13 mouse cellular contexts compared by ENCODE assay signal in genomic region chr11:25853032-25853431, GRCm38 (mm10).
A peak's percentile ranks its signal among the peaks of the same experiment; 100 is the strongest.
DNase-seq lines count a peak whose midpoint lies in the region; ATAC-seq and TF ChIP-seq lines count a peak whose summit lies in the region.
"Had no signal": no experiment of that assay in that cellular context is flagged by ENCODE, and none has a peak within 500 bp of the region (broad histone marks: within the 10 kb centered on the region; RNA-seq: fewer than 3 reads in every experiment).

No protein-coding gene starts in this region.

- peaks cover 36% of the 10 kb centered on the region for H3K4me1 ChIP-seq in hindbrain, embryonic 10.5 days (replicated peaks)
- H3K4me1 ChIP-seq in hindbrain, postnatal 0 days (ENCODE audit: insufficient read depth, low read length), result 0 out of 2 replicates have a peak, but pooled peaks cover 7% of the 10 kb centered on the region
- H3K4me1 ChIP-seq in forebrain, embryonic 14.5 days (ENCODE audit: control insufficient read depth, insufficient read depth, low read length), result peaks cover 35% of the 10 kb centered on the region
- peaks cover 21% of the 10 kb centered on the region for H3K4me1 ChIP-seq in neural tube, embryonic 12.5 days
- 0 out of 2 replicates have a peak, but pooled peaks cover 2% of the 10 kb centered on the region for H3K4me1 ChIP-seq in intestine, embryonic 16.5 days (ENCODE audit: control insufficient read depth, insufficient read depth, low read length)
- H3K4me1 ChIP-seq: kidney, embryonic 15.5 days; liver, embryonic 15.5 days had no signal

- TF ChIP-seq CTCF in hindbrain, postnatal 0 days (IDR thresholded peaks at IDR 0.05; ENCODE audit: low read depth), result no peak

- no peak overlapping the region for H3K4me2 ChIP-seq in hindbrain, postnatal 0 days (ENCODE audit: low read depth, low read length)
- no peak overlapping the region for H3K4me2 ChIP-seq in forebrain, embryonic 14.5 days (ENCODE audit: low read length)
- no peak overlapping the region for H3K4me2 ChIP-seq in neural tube, embryonic 12.5 days (replicated peaks)
- no peak overlapping the region for H3K4me2 ChIP-seq in intestine, embryonic 16.5 days (ENCODE audit: low read depth, low read length)
- H3K4me2 ChIP-seq: embryonic facial prominence, embryonic 13.5 days; kidney, embryonic 15.5 days; liver, embryonic 15.5 days had no signal

- ATAC-seq in hindbrain, postnatal 0 days, result no peak
- ATAC-seq in forebrain, embryonic 14.5 days, result peak; percentile 64
- peak; percentile 35; the same call in 1 of the 2 replicates for ATAC-seq in neural tube, embryonic 12.5 days (ENCODE audit: low FRiP score, low read depth)
- ATAC-seq in intestine, embryonic 16.5 days, result no peak

- H3K9ac ChIP-seq in hindbrain, postnatal 0 days (replicated peaks; ENCODE audit: low read length), result no peak overlapping the region
- H3K9ac ChIP-seq in forebrain, embryonic 14.5 days (ENCODE audit: low read length), result peak overlapping the region; percentile 52; the same call in 1 of the 2 replicates
- H3K9ac ChIP-seq in neural tube, embryonic 12.5 days, result no peak overlapping the region
- H3K9ac ChIP-seq in intestine, embryonic 16.5 days (ENCODE audit: low read depth, low read length), result no peak overlapping the region
- H3K9ac ChIP-seq: embryonic facial prominence, embryonic 13.5 days; kidney, embryonic 15.5 days; liver, embryonic 15.5 days had no signal

- H3K4me3 ChIP-seq in hindbrain, embryonic 10.5 days, result no peak overlapping the region
- no peak overlapping the region for H3K4me3 ChIP-seq in hindbrain, postnatal 0 days (ENCODE audit: low read length)
- no peak overlapping the region for H3K4me3 ChIP-seq in forebrain, embryonic 14.5 days (ENCODE audit: low read depth, low read length)
- no peak overlapping the region for H3K4me3 ChIP-seq in neural tube, embryonic 12.5 days
- H3K4me3 ChIP-seq in intestine, embryonic 16.5 days (ENCODE audit: low read length), result no peak overlapping the region
- H3K4me3 ChIP-seq: embryonic facial prominence, embryonic 13.5 days; kidney, embryonic 15.5 days; liver, embryonic 15.5 days had no signal

- no peaks in the 10 kb centered on the region for H3K9me3 ChIP-seq in hindbrain, embryonic 10.5 days
- no peaks in the 10 kb centered on the region for H3K9me3 ChIP-seq in hindbrain, postnatal 0 days (ENCODE audit: low read length)
- no peaks in the 10 kb centered on the region for H3K9me3 ChIP-seq in forebrain, embryonic 14.5 days (replicated peaks; ENCODE audit: control insufficient read depth, low read length)
- H3K9me3 ChIP-seq in neural tube, embryonic 12.5 days, result no peaks in the 10 kb centered on the region
- no peaks in the 10 kb centered on the region for H3K9me3 ChIP-seq in intestine, embryonic 16.5 days (ENCODE audit: control insufficient read depth, low read length)
- H3K9me3 ChIP-seq: embryonic facial prominence, embryonic 13.5 days; kidney, embryonic 15.5 days; liver, embryonic 15.5 days had no signal

- WGBS in hindbrain, embryonic 10.5 days, result 24% methylated on average over 5 of the region's 5 CpGs
- 22% methylated on average over 5 of the region's 5 CpGs for WGBS in hindbrain, postnatal 0 days
- 19% methylated on average over 5 of the region's 5 CpGs for WGBS in forebrain, embryonic 14.5 days
- WGBS in neural tube, embryonic 12.5 days, result 22% methylated on average over 5 of the region's 5 CpGs
- WGBS in intestine, embryonic 16.5 days, result 60% methylated on average over 5 of the region's 5 CpGs

- H3K27me3 ChIP-seq in hindbrain, embryonic 10.5 days (ENCODE audit: insufficient read depth, poor library complexity, severe bottlenecking), result no peaks in the 10 kb centered on the region
- H3K27me3 ChIP-seq in hindbrain, postnatal 0 days (ENCODE audit: insufficient read depth, low read length), result no peaks in the 10 kb centered on the region
- no peaks in the 10 kb centered on the region for H3K27me3 ChIP-seq in forebrain, embryonic 14.5 days (replicated peaks; ENCODE audit: control insufficient read depth, insufficient read depth, low read length)
- no peaks in the 10 kb centered on the region for H3K27me3 ChIP-seq in neural tube, embryonic 12.5 days (replicated peaks)
- no peaks in the 10 kb centered on the region for H3K27me3 ChIP-seq in intestine, embryonic 16.5 days (replicated peaks; ENCODE audit: control insufficient read depth, insufficient read depth, low read length)
- H3K27me3 ChIP-seq: embryonic facial prominence, embryonic 13.5 days; liver, embryonic 15.5 days had no signal

- peak overlapping the region; percentile 45 for H3K27ac ChIP-seq in hindbrain, embryonic 10.5 days
- H3K27ac ChIP-seq in hindbrain, postnatal 0 days, result no peak overlapping the region
- peak overlapping the region; percentile 72; the same call in 1 of the 2 replicates for H3K27ac ChIP-seq in forebrain, embryonic 14.5 days (ENCODE audit: low read depth, low read length)
- no peak overlapping the region for H3K27ac ChIP-seq in neural tube, embryonic 12.5 days
- no peak overlapping the region for H3K27ac ChIP-seq in intestine, embryonic 16.5 days (ENCODE audit: low read length)
- H3K27ac ChIP-seq: embryonic facial prominence, embryonic 13.5 days; kidney, embryonic 15.5 days; liver, embryonic 15.5 days had no signal

- no peaks in the 10 kb centered on the region for H3K36me3 ChIP-seq in hindbrain, embryonic 10.5 days
- no peaks in the 10 kb centered on the region for H3K36me3 ChIP-seq in hindbrain, postnatal 0 days (ENCODE audit: insufficient read depth, low read length)
- no peaks in the 10 kb centered on the region for H3K36me3 ChIP-seq in forebrain, embryonic 14.5 days (ENCODE audit: control insufficient read depth, insufficient read depth, low read length)
- H3K36me3 ChIP-seq in neural tube, embryonic 12.5 days, result no peaks in the 10 kb centered on the region
- no peaks in the 10 kb centered on the region for H3K36me3 ChIP-seq in intestine, embryonic 16.5 days (ENCODE audit: control insufficient read depth, insufficient read depth, low read length)
- H3K36me3 ChIP-seq: embryonic facial prominence, embryonic 13.5 days; kidney, embryonic 15.5 days; liver, embryonic 15.5 days had no signal

- no peak for DNase-seq in hindbrain, embryonic 10.5 days (ENCODE audit: low spot score)
- DNase-seq in hindbrain, postnatal 0 days (ENCODE audit: low spot score), result no peak
- peak; percentile 64 for DNase-seq in forebrain, embryonic 14.5 days (ENCODE audit: low spot score)
- DNase-seq in layer of hippocampus, adult 9-11 months, result peak; percentile 70
- DNase-seq in urinary bladder, postnatal 14 days (ENCODE audit: low spot score), result no peak
- no peak for DNase-seq in frontal cortex, postnatal 36 days (ENCODE audit: low spot score in 2 of 2)
- DNase-seq: cerebellum, adult 8-10 months; lung, postnatal 36 days had no signal

Comparison
In these comparisons a context has a peak if more than half of its experiments do, and no peak if none do; other contexts are left out.
1. H3K27ac ChIP-seq: peak in hindbrain, embryonic 10.5 days (single experiment) and forebrain, embryonic 14.5 days (single experiment); none in hindbrain, postnatal 0 days (single experiment), neural tube, embryonic 12.5 days (single experiment) and intestine, embryonic 16.5 days (single experiment).
2. DNase-seq: peak in forebrain, embryonic 14.5 days (single experiment) and layer of hippocampus, adult 9-11 months (single experiment); none in hindbrain, embryonic 10.5 days (single experiment), hindbrain, postnatal 0 days (single experiment), urinary bladder, postnatal 14 days (single experiment) and frontal cortex, postnatal 36 days (0 of 2).
3. ATAC-seq: peak in forebrain, embryonic 14.5 days (single experiment) and neural tube, embryonic 12.5 days (single experiment); none in hindbrain, postnatal 0 days (single experiment) and intestine, embryonic 16.5 days (single experiment).